Mouse (Mus musculus): ENCODE results near the gene Tspo2. TPM values are rescaled to one million over a fixed set of nuclear protein-coding genes. Genes with fewer than 3 reads are reported as not detected.
A peak's percentile ranks its signal among the peaks of the same experiment; 100 is the strongest.
"Not testable (repeated sequence)": the region's sequence is repeated elsewhere in the genome, so short reads cannot be mapped to it uniquely, and the experiment has no call there.

The Tspo2 gene
- 5.9 TPM in 1 of 3 replicates, not detected in the others for total RNA-seq (2017)

DNA sequence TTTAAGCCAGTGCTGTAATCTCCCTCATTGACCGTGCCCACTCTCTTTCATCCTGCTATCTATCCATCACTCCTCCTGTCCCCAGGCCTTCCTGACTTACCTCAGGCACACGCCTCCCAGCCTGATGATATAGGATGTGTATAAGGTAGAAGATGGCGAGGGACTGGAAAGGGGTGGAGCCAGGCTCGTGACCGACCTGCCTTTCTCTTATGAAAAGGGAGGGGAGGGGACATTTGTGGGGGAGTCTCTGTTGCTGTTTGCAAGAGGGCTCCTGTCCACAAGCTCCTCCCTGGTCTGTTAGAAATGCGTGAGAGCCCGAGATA lies at the start of gene Tspo2:
Gene Tspo2, minus strand, starts transcription at position 170 of the 323 bp plus-strand sequence.
- no peak for ATAC-seq (replicated peaks; ENCODE audit: insufficient number of reproducible peaks, low FRiP score, low TSS enrichment, poor library complexity, severe bottlenecking)

DNA sequence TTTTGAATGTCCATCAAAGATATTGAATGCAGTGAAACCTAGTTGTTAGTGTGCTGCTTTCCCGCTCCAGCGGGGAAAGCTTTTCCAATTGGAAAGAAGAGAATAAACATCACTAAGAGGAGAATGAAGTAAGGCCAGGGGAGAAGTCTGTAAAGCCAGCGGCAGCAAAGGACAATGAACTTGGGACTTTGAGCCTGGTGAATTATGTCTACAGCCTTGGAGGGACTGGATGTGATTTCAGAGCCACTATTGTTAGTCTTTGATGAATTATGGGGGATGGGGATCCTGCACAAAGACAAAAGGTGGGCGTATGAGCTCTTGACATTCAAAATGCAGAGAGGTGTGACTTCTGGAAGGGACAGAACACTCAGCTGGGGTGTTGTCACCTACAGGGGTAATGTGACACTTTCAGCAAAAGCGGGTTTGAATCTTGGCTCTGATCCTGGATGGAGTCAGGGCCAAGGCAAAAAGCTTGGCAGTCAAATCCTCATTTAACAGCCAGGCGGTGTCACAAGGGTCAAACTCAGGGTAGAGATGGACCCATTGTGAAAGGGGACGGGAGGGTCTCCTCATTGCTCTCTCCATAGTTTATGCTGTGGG lies 49.6 kb upstream of the Tspo2 start:
- ATAC-seq (replicated peaks; ENCODE audit: insufficient number of reproducible peaks, low FRiP score, low TSS enrichment, poor library complexity, severe bottlenecking) = no peak

DNA sequence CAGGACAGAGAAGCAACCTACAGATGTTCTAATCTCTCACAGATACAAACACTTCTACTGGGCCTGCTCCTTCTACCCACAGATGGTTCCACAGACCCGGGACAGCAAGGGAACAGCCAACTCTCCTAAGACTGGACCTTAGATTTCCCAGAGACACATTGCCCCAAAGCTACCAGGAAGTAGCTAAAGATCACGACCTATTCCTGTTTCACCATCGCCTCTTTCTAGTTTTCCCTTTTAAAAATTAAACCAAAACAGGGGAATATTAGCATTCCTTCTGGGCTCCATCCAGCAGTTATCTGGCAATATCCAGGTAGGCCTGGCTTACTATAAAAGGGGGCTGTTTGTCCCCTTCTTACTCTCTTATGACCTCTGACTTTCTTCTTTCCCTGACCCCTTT lies 46.7 kb upstream of the Tspo2 start:
- no peak for ATAC-seq (replicated peaks; ENCODE audit: insufficient number of reproducible peaks, low FRiP score, low TSS enrichment, poor library complexity, severe bottlenecking)

DNA sequence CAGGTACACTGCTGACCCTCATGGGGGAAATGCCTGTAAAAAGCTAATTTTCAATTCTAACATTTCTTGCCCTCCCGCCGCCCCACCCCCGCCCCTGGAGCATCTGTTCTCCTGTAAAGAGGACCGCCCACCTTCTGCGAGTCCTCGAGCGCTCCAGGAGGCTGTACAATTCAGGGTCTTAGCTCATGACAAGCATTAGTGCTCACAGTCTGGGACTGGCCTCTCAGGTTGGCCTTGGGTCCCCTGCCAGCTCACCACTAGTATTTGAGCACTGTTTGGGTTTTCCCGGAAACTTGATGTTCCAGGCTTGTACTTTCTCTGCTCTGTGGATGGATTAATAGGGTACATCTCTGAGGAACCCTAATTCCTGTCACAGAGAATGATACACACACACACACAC lies 42.7 kb upstream of the Tspo2 start:
- no peak for ATAC-seq (replicated peaks; ENCODE audit: insufficient number of reproducible peaks, low FRiP score, low TSS enrichment, poor library complexity, severe bottlenecking)

DNA sequence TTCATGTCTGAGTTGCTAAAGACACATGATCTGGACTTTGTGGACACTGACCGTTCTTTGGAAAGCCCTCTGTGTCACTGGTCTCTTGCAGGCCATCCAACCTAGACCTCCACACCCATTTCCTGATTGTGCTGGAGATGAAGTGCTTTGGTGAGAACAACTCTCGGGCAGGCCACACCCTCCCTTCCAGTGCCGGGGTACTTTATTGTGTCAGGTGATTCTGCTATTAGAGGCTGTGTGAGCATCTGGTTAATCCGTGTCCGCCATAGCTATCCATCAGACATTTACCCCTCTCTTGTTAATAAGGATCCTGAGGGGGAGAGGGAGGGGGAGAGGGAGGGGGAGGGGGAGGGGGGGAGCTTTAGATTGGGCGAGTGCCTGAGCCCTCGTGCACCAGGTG lies 42.3 kb upstream of the Tspo2 start:
- ATAC-seq (replicated peaks; ENCODE audit: insufficient number of reproducible peaks, low FRiP score, low TSS enrichment, poor library complexity, severe bottlenecking) = no peak

DNA sequence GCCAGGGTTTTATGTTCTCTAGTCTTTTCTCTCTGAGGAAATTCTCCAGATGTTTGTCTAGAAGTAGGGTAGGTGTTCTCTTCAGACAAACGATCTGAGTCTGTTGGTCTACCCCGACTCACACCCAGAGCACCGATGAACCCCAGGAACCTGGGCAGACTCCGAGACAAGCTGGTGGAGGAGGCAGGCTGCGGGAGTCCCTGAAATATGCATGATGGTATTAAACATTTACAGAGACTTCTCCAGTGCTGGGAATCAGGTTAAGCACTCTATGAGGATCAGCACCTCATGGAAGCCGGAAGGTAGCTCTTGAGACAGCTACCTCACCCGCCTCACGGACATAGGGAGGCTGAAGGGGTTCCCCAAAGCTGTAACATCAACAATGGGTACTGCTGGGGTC lies 41.3 kb upstream of the Tspo2 start:
- ATAC-seq (replicated peaks; ENCODE audit: insufficient number of reproducible peaks, low FRiP score, low TSS enrichment, poor library complexity, severe bottlenecking) = no peak

DNA sequence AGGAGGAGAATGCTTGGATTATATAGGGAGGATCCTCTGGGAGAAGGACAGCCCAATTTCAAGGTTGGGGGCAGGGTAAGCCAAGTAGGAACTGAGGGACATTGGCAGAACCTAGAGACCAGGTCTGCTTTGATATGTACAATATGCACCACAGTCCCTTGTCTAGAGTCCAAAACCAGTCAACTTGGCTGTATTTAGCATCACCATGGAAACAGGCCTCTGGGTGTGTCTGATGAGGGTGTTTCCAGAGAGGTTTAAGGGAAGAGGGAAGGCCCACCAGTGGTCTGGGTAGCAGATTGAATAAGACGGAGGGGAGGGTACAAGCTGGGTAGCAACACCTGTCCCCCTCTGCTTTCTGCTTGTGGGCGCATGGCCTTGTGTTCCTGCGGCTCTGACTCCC lies 38.1 kb upstream of the Tspo2 start:
- ATAC-seq (replicated peaks; ENCODE audit: insufficient number of reproducible peaks, low FRiP score, low TSS enrichment, poor library complexity, severe bottlenecking) = no peak

DNA sequence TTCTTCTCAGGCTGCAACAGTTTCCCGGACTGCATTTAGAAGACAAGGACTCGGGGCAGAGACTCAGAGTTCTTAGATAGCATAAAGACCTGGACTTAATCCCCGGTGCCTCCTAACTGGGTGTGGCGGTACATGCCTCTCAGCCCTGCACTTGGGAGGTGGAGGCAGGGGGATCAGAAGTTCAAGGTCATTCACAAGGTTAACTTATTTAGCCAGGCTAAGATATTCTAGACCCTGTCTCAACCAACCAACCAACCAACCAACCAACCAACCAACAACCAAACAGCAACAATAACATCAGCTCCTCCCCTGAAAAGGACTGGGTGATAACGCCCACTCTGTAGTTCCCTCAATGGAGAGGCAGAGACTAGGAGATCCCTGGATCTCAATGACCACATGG lies 32.9 kb upstream of the Tspo2 start:
- ATAC-seq (replicated peaks; ENCODE audit: insufficient number of reproducible peaks, low FRiP score, low TSS enrichment, poor library complexity, severe bottlenecking) = no peak

DNA sequence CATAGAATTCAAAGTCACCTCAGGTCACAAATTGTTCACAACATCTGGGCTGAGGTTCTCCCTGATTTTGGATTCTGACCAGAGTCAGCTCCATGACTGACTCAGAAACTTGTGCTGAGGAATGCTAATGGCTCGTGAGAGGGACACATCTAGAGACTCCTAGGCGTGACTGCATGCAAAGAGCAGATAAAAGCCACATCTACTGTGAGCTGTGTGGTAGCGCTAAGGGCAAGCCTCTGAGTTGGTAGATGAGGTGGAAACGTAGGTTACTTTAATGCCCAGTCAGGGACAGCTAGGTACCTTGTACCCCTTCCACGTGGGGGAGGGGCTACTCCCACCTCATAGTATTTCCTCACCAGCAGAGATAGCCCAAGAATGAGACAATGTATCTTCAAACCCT lies 32.4 kb upstream of the Tspo2 start:
- ATAC-seq (replicated peaks; ENCODE audit: insufficient number of reproducible peaks, low FRiP score, low TSS enrichment, poor library complexity, severe bottlenecking) = no peak

DNA sequence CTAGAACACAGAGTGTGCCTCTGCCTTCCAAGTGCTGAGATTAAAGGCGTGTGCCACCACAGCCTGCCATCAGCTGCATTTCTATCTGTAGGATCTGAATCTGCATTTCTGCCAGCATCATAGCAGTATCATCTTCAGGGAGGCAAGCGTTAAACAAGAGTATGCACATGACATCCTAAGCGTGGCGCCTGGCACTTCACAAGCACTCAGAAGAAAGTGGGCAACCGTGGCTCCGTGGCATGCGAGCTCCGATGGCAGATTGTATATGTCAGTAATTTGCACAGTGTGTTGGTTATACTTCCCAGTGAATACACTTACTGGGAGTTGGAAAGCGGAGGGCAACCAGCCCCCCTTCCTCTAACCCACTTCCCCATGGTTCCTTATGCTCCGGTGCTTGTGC lies 28.6 kb upstream of the Tspo2 start:
- no peak for ATAC-seq (replicated peaks; ENCODE audit: insufficient number of reproducible peaks, low FRiP score, low TSS enrichment, poor library complexity, severe bottlenecking)

DNA sequence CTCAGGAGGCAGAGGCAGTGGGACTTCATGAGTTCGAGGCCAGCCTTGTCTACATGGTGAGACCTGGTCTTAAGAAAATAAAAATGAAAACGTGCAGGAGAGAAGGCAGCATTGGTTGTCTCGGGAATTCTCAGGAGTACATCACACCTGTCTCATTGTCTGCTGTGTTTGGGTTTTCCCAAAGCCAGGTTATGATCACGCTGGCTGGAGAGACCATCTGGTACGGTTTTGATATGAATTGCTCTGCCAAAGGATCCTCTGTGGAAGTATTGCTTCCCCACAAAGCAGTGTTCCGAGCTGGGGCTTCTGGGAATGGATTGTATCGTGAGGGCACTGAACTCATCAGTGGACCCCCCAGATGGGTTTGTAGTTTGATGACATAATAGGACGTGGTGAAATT lies 24.1 kb upstream of the Tspo2 start:
- no peak for ATAC-seq (replicated peaks; ENCODE audit: insufficient number of reproducible peaks, low FRiP score, low TSS enrichment, poor library complexity, severe bottlenecking)

DNA sequence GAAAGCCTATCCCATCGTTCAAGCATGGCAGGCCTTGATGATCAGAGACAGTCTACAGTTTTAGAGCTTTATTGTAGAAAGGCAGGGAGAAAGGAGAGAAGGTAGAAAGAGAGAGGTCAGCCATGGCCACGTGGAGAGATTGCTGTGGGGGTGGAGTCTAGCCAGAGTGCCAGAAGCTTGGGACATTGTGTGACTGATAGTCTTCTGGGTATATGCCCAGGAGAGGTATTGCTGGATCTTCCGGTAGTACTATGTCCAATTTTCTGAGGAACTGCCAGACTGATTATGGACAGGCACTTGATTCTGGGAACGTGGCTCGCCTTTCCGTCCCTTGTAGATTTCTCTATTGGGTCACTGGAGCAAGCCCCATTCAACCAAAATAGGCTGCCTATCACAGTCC lies 23.0 kb upstream of the Tspo2 start:
- not testable (repeated sequence) for ATAC-seq (replicated peaks; ENCODE audit: insufficient number of reproducible peaks, low FRiP score, low TSS enrichment, poor library complexity, severe bottlenecking)

DNA sequence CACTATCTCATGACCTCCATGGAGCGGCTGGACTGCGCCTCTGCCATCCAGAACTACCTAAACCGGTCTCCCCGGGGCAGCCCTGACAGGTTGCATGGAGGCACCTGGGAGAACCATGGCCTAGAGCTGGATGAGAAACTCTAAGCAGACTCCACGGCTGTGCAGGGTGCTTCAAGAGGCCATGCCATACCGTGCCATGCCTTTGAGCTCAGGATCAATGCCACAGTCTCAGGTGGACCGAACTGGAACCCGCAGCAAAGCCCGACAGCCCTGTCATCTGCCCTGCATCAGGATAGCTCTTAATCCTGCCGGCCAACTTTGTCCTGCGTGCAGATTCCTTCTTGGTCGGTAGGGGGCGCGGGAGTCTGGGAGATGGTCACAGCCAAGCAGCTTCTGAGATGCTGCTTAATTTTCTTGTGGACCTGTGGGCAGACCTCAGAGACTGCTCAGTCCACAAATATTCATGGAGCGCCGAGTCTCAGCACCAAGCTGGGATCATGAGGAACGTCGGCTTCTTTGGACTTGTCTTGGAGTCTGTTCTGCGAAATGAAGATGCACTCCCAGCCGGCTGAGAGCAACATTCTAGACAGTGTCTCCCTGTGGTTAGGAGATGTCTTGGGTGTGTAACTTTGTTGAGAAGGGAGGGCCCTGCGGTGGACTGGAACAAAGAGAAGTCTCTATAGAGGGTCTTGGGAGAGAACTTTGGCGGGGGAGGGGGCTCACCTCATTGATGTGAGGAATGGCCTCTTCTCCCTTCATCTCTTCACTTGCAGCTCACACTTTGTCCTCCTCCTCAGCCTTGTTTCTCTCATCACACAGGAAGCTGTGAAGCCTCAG lies 16.3 kb upstream of the Tspo2 start:
- peak; percentile 78 for ATAC-seq (replicated peaks; ENCODE audit: insufficient number of reproducible peaks, low FRiP score, low TSS enrichment, poor library complexity, severe bottlenecking)

DNA sequence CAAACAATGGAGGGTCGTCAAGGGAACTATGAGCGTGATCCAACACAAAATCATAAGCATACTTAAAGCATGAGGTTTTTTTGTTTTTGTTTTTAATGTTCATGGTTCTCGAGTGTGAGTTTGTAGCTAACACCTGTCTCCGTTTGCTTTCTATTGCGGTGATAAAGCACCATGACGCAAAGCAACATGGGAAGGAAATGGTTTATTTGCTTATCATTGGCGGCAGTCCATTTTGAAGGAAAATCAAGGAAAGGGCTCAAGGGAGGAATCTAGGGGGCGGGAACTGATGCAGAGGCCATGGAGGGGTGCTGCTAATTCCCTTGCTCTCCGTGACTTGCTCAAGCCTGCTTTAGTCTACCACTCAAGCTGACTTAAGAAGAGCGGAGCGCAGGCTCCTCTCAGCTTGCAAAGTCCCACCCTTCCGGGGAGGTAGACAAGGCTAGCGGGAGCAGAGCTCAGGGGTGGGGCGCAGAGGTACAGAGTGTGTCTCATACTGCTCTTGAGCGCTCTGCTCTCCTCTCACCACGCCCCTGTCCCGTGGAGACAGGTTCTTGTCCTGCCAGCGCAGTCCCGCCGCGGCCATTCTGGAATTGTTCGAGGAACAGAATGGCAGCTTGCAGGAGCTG lies 15.6 kb upstream of the Tspo2 start:
- ATAC-seq (replicated peaks; ENCODE audit: insufficient number of reproducible peaks, low FRiP score, low TSS enrichment, poor library complexity, severe bottlenecking) = no peak

DNA sequence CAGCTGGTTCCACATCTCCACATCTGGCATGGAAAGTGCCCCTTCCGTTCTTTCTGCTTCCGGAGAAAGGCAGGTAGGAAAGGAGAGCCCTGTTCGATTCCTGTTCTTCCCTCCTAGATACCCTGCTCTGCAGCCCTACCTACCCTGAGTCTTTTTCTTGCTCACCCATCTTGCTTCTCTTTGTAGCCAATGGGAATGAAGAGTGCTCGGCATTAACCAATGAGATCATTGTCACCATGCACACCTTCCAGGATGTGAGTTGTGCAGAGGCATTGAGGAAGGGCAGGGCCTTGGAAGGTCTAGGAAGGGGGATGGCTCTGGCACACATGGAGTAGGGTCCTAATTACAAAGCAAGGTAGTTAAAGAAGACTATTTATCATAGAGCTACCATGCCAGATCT lies 12.1 kb upstream of the Tspo2 start:
- ATAC-seq (replicated peaks; ENCODE audit: insufficient number of reproducible peaks, low FRiP score, low TSS enrichment, poor library complexity, severe bottlenecking) = no peak

DNA sequence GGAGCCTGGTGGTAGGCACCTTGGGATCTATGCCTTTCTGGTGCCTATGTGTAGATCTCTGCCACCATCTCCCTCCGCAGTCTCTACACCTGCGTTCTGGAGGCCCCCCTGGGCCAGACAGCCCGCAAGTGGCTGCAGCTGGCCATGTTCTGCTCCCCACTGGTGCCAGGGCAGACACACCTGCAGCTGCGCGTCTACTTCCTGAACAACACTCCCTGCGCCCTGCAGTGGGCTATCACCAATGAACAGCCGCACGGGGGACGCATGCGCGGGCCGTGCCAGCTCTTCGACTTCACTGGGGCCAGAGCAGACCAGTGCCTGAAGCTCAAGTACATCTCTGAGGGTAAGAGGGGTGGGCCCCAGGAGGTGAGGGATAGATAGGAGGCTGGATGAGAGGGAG lies 10.8 kb upstream of the Tspo2 start:
- ATAC-seq (replicated peaks; ENCODE audit: insufficient number of reproducible peaks, low FRiP score, low TSS enrichment, poor library complexity, severe bottlenecking) = no peak

DNA sequence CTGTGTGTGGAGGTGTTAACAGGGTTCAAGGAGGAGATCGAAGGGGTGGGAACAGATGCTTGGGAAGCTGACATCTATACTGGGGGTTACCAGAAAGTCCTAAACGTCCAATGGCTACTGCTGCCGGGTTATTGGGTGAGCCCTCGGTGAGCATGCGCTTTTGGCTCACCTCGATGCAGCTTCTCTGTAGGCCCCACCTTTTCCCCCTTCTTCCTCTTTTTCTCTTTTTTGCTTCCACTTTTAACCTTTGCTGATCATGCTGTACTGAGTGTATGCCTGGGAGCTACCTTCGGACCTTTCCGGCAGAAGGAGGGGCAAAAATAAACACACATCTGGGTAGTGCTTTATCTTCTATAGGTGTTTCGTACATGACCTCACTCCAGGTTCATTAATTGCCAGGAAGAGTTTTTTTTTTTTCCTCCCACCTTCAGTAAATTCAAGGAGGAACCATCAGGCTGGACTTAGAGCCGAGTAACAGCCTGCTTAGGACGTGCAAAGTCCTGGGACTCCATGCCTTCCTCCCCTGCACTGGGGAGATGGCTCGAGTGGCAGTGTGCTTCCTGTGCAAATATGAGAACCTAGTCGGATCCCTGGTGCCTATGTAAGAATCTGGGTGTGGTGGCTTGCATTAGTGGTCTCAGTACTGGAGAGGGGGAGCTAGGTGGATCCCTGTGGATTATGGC lies 6.8 kb upstream of the Tspo2 start:
- 0 out of 2 replicates have a peak, but pooled peaks have one; percentile 47 for ATAC-seq (replicated peaks; ENCODE audit: insufficient number of reproducible peaks, low FRiP score, low TSS enrichment, poor library complexity, severe bottlenecking)

DNA sequence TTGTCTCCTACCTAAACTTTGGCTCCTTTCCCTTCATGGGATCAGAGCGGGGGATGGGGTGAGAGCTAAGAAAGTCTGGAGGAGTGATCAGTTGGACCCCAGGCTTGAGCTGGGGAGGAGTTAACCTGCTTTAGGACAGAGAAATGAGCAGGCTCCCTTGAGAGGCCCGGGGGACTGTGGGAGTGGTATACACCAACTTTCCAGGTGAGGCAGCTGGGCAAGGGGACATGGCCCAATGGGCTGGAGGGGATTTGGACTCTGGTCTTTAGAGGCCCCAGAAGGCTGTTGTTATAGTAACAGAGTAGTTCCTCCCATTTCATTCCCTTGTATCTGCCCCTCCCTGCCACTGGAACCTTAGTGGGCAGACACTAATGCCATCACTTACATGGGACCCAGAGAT lies 4.6 kb upstream of the Tspo2 start:
- no peak for ATAC-seq (replicated peaks; ENCODE audit: insufficient number of reproducible peaks, low FRiP score, low TSS enrichment, poor library complexity, severe bottlenecking)

DNA sequence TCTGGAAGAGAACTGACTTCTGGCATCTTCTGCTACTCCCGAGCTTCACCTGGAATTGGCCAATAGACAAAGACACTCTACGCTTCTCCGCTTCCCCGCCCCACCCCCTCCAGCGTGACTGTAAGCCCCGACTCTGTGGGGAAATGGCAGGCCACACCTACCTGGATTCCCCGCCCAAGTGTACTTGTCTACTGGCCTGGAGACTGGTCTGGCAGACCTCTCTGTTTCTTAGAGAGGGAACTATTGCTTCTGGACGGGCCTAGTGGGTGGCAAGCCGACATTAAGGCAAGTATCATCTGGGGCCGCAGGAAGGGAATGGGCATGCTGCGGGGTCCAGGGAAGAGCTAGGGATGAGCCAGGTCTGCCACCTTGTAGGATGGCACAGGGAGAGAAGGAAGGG lies 3.4 kb upstream of the Tspo2 start, which contains the start of gene Unc5cl:
Gene Unc5cl, plus strand, starts transcription at position 214 of the 400 bp plus-strand sequence.
- no peak for ATAC-seq (replicated peaks; ENCODE audit: insufficient number of reproducible peaks, low FRiP score, low TSS enrichment, poor library complexity, severe bottlenecking)

DNA sequence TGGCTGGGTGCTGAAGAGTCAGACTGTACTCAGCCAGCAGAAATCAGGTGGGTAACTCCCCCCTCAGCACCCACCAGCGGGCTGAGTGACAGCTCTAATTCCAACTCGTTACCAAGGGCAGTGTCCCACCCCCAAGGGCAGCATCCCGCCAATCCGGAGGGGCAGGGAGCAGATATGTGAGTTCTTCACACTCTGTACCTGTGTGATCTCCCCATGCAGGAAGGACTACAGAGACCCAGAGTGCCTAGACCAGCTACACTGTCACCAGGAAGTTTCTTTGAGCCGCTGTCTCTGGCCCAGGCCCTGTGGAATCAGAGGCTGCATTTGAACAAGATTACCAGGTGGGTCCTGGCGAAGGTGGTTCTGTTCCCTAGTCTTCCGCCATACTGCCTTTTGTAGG lies 2.9 kb upstream of the Tspo2 start:
- ATAC-seq (replicated peaks; ENCODE audit: insufficient number of reproducible peaks, low FRiP score, low TSS enrichment, poor library complexity, severe bottlenecking) = no peak
